Mouse (Mus musculus): Measurements from ENCODE around the gene Abtb1. TPM values are rescaled to one million over a fixed set of nuclear protein-coding genes. Genes with fewer than 3 reads are reported as not detected.
A peak's percentile ranks its signal among the peaks of the same experiment; 100 is the strongest.

The Abtb1 gene
- polyA plus RNA-seq, 1 experiment from 2014 or later: 42.5 TPM

GRCm38 (mm10) chr6:88788219-88788618 lies 53.6 kb downstream of the Abtb1 start:
- peak overlapping the region; percentile 70 for H3K27ac ChIP-seq
- no peaks in the 10 kb centered on the region; the same call in 1 of the 2 replicates for H3K27me3 ChIP-seq (replicated peaks)
- no peaks in the 10 kb centered on the region for H3K9me3 ChIP-seq
- 61% methylated on average over 11 of the region's 11 CpGs for WGBS
- no peaks in the 10 kb centered on the region for H3K36me3 ChIP-seq (replicated peaks)
- no peak overlapping the region for H3K4me3 ChIP-seq
- peaks cover 46% of the 10 kb centered on the region for H3K4me1 ChIP-seq
- H3K4me2 ChIP-seq: no peak overlapping the region
- H3K9ac ChIP-seq: no peak overlapping the region
- peak; percentile 48; the same call in 1 of the 2 replicates for ATAC-seq (replicated peaks)

GRCm38 (mm10) chr6:88787496-88787895 lies 54.3 kb downstream of the Abtb1 start:
- no peaks in the 10 kb centered on the region for H3K36me3 ChIP-seq (replicated peaks)
- H3K4me1 ChIP-seq: peaks cover 39% of the 10 kb centered on the region
- no peaks in the 10 kb centered on the region; the same call in 1 of the 2 replicates for H3K27me3 ChIP-seq (replicated peaks)
- peak overlapping the region; percentile 35; the same call in 1 of the 2 replicates for H3K27ac ChIP-seq
- H3K9ac ChIP-seq: no peak overlapping the region
- no peak overlapping the region for H3K4me3 ChIP-seq
- 45% methylated on average over 14 of the region's 14 CpGs for WGBS
- H3K9me3 ChIP-seq: no peaks in the 10 kb centered on the region
- ATAC-seq (replicated peaks): no peak
- H3K4me2 ChIP-seq: peak overlapping the region; percentile 6; the same call in 1 of the 2 replicates

GRCm38 (mm10) chr6:88786732-88787445 lies 54.9 kb downstream of the Abtb1 start:
- no peaks in the 10 kb centered on the region for H3K9me3 ChIP-seq
- no peak overlapping the region for H3K4me2 ChIP-seq
- peaks cover 33% of the 10 kb centered on the region for H3K4me1 ChIP-seq
- no peaks in the 10 kb centered on the region for H3K36me3 ChIP-seq (replicated peaks)
- H3K27me3 ChIP-seq (replicated peaks): no peaks in the 10 kb centered on the region; the same call in 1 of the 2 replicates
- peak overlapping the region; percentile 35 for H3K27ac ChIP-seq
- WGBS: 86% methylated on average over 15 of the region's 15 CpGs
- no peak overlapping the region for H3K4me3 ChIP-seq
- no peak for ATAC-seq (replicated peaks)
- H3K9ac ChIP-seq: no peak overlapping the region

Other genes with a start within 250 kb of the Abtb1 start
- gene Kbtbd12, start 204.0 kb downstream of the Abtb1 start, polyA plus RNA-seq (2015; fragmentation: Nextera tagmentation; extraction: Ambion mirVana): 0.26 and 0.65 TPM in 2 replicates
- gene Mgll, start 117.6 kb downstream of the Abtb1 start, polyA plus RNA-seq (2015; fragmentation: Nextera tagmentation; extraction: Ambion mirVana): 30.7 and 36.2 TPM in 2 replicates
- gene Podxl2, start 33.1 kb upstream of the Abtb1 start, polyA plus RNA-seq (2015; fragmentation: Nextera tagmentation; extraction: Ambion mirVana): 697 and 723 TPM in 2 replicates
- gene Mcm2, start 56.8 kb upstream of the Abtb1 start, polyA plus RNA-seq (2015; fragmentation: Nextera tagmentation; extraction: Ambion mirVana): 24.7 and 28.8 TPM in 2 replicates
- 102 and 103 TPM in 2 replicates for gene Tpra1, start 60.3 kb upstream of the Abtb1 start, polyA plus RNA-seq (2015; fragmentation: Nextera tagmentation; extraction: Ambion mirVana)